Mouse (Mus musculus) cerebellum, adult 8-10 months (tissue): ENCODE measurements around the gene Gm38393.

ENCODE experiments used
- DNase-seq: peaks from one replicate; pipeline ENCODE4 v3.0.0; 2022

Gene Gm38393

GRCm38 (mm10) chr7:60004606-60005330, at the start of gene Gm38393, which contains the start of gene Snurf:
Gene Gm38393, minus strand, starts transcription at chr7:60005064.
Gene Snurf, minus strand, starts transcription at chr7:60005049.
- DNase-seq: peak; percentile 90

- DNase-seq: peak; percentile 58
These were observed 42.8 kb upstream of the Gm38393 start for GRCm38 (mm10) chr7:60047481-60048201.

GRCm38 (mm10) chr7:60013186-60013585, 8.3 kb upstream of the Gm38393 start:
- no peak for DNase-seq

- no peak for DNase-seq
These were observed 3.0 kb upstream of the Gm38393 start for GRCm38 (mm10) chr7:60007727-60008360.

- DNase-seq: no peak
These were observed 1.4 kb upstream of the Gm38393 start for GRCm38 (mm10) chr7:60006262-60006661.

- DNase-seq: peak; percentile 44
These were observed 801 bp downstream of the Gm38393 start for GRCm38 (mm10) chr7:60003921-60004605.

GRCm38 (mm10) chr7:60003006-60003865, 1.6 kb downstream of the Gm38393 start:
- DNase-seq: peak; percentile 31

GRCm38 (mm10) chr7:59978646-59979045, 26.2 kb downstream of the Gm38393 start:
- DNase-seq: no peak
